ENCODE assay signal across 14 mouse cellular contexts in genomic region chr2:148571616-148572015, GRCm38 (mm10).
DNase-seq lines count a peak whose midpoint lies in the region; ATAC-seq and TF ChIP-seq lines count a peak whose summit lies in the region.
"Had no signal": no experiment of that assay in that cellular context is flagged by ENCODE, and none has a peak within 500 bp of the region (broad histone marks: within the 10 kb centered on the region; RNA-seq: fewer than 3 reads in every experiment).

No protein-coding gene starts in this region.

- H3K9me3 ChIP-seq in lung, embryonic 16.5 days (ENCODE audit: control insufficient read depth, low read length) = no peaks in the 10 kb centered on the region
- no peaks in the 10 kb centered on the region for H3K9me3 ChIP-seq in lung, postnatal 0 days (ENCODE audit: low read length)
- no peaks in the 10 kb centered on the region for H3K9me3 ChIP-seq in intestine, embryonic 16.5 days (ENCODE audit: control insufficient read depth, low read length)
- H3K9me3 ChIP-seq: embryonic facial prominence, embryonic 13.5 days; hindbrain, embryonic 12.5 days; hindbrain, embryonic 15.5 days had no signal

- TF ChIP-seq CTCF in lung, postnatal 0 days (IDR thresholded peaks at IDR 0.05) = no peak

- H3K27ac ChIP-seq in lung, embryonic 16.5 days (ENCODE audit: low read length) = peak overlapping the region; percentile 22; the same call in 1 of the 2 replicates
- H3K27ac ChIP-seq in lung, postnatal 0 days (ENCODE audit: low read length) = no peak overlapping the region
- no peak overlapping the region for H3K27ac ChIP-seq in intestine, embryonic 16.5 days (ENCODE audit: low read length)
- H3K27ac ChIP-seq: embryonic facial prominence, embryonic 13.5 days; gastrocnemius, adult 2 months; hindbrain, embryonic 12.5 days; hindbrain, embryonic 15.5 days had no signal

- H3K4me2 ChIP-seq in lung, embryonic 16.5 days (ENCODE audit: low read depth, low read length) = no peak overlapping the region
- H3K4me2 ChIP-seq in lung, postnatal 0 days (replicated peaks; ENCODE audit: low read depth, low read length) = no peak overlapping the region
- no peak overlapping the region for H3K4me2 ChIP-seq in intestine, embryonic 16.5 days (ENCODE audit: low read depth, low read length)
- H3K4me2 ChIP-seq: embryonic facial prominence, embryonic 13.5 days; heart, embryonic 11.5 days; hindbrain, embryonic 12.5 days; hindbrain, embryonic 15.5 days had no signal

- H3K36me3 ChIP-seq in lung, embryonic 16.5 days (ENCODE audit: control insufficient read depth, insufficient read depth, low read length) = no peaks in the 10 kb centered on the region
- no peaks in the 10 kb centered on the region for H3K36me3 ChIP-seq in lung, postnatal 0 days (ENCODE audit: insufficient read depth, low read length)
- no peaks in the 10 kb centered on the region for H3K36me3 ChIP-seq in intestine, embryonic 16.5 days (ENCODE audit: control insufficient read depth, insufficient read depth, low read length)
- H3K36me3 ChIP-seq: embryonic facial prominence, embryonic 13.5 days; hindbrain, embryonic 12.5 days; hindbrain, embryonic 15.5 days had no signal

- H3K27me3 ChIP-seq in lung, embryonic 16.5 days (ENCODE audit: control insufficient read depth, insufficient read depth, low read depth, low read length) = no peaks in the 10 kb centered on the region
- no peaks in the 10 kb centered on the region for H3K27me3 ChIP-seq in lung, postnatal 0 days (replicated peaks; ENCODE audit: insufficient read depth, low read length)
- no peaks in the 10 kb centered on the region for H3K27me3 ChIP-seq in intestine, embryonic 16.5 days (replicated peaks; ENCODE audit: control insufficient read depth, insufficient read depth, low read length)
- H3K27me3 ChIP-seq: hindbrain, embryonic 12.5 days; hindbrain, embryonic 15.5 days had no signal

- H3K4me1 ChIP-seq in lung, embryonic 16.5 days (replicated peaks; ENCODE audit: control insufficient read depth, insufficient read depth, low read length) = peaks cover 16% of the 10 kb centered on the region
- H3K4me1 ChIP-seq in lung, postnatal 0 days (ENCODE audit: insufficient read depth, low read depth, low read length) = 0 out of 2 replicates have a peak, but pooled peaks cover 2% of the 10 kb centered on the region
- H3K4me1 ChIP-seq in intestine, embryonic 16.5 days (ENCODE audit: control insufficient read depth, insufficient read depth, low read length) = peaks cover 7% of the 10 kb centered on the region
- H3K4me1 ChIP-seq: embryonic facial prominence, embryonic 13.5 days; hindbrain, embryonic 12.5 days; hindbrain, embryonic 15.5 days had no signal

- ATAC-seq in lung, embryonic 16.5 days (ENCODE audit: low read depth) = no peak
- no peak for ATAC-seq in lung, postnatal 0 days
- peak; percentile 19; the same call in 1 of the 2 replicates for ATAC-seq in intestine, embryonic 16.5 days
- ATAC-seq: forebrain, postnatal 0 days had no signal

- no peak overlapping the region for H3K9ac ChIP-seq in lung, embryonic 16.5 days (ENCODE audit: low read length)
- no peak overlapping the region for H3K9ac ChIP-seq in lung, postnatal 0 days (replicated peaks; ENCODE audit: low read depth)
- no peak overlapping the region for H3K9ac ChIP-seq in intestine, embryonic 16.5 days (ENCODE audit: low read depth, low read length)
- H3K9ac ChIP-seq: embryonic facial prominence, embryonic 13.5 days; forebrain, postnatal 0 days; hindbrain, embryonic 12.5 days; hindbrain, embryonic 15.5 days had no signal

- no peak overlapping the region for H3K4me3 ChIP-seq in lung, embryonic 16.5 days (ENCODE audit: low read length)
- no peak overlapping the region for H3K4me3 ChIP-seq in lung, postnatal 0 days (ENCODE audit: low read depth, low read length)
- H3K4me3 ChIP-seq in intestine, embryonic 16.5 days (ENCODE audit: low read length) = no peak overlapping the region
- H3K4me3 ChIP-seq: embryonic facial prominence, embryonic 13.5 days; gastrocnemius, adult 2 months; hindbrain, embryonic 12.5 days; hindbrain, embryonic 15.5 days had no signal

- WGBS in lung, embryonic 16.5 days = 80% methylated on average over 1 of the region's 1 CpGs
- WGBS in lung, postnatal 0 days = 83% methylated on average over 1 of the region's 1 CpGs
- 74% methylated on average over 1 of the region's 1 CpGs for WGBS in intestine, embryonic 16.5 days

- no peak for TF ChIP-seq EP300 in lung, postnatal 0 days (IDR thresholded peaks at IDR 0.05)

- DNase-seq in lung, postnatal 0 days (ENCODE audit: low spot score) = no peak
- peak; percentile 54 for DNase-seq in NIH3T3 (ENCODE audit: low read depth)
- no peak for DNase-seq in lung, postnatal 10 days
- no peak for DNase-seq in kidney, adult 8-10 months
- DNase-seq: cerebellum, adult 11 months; cerebellum, adult 9-11 months had no signal
